Mouse (Mus musculus): Measurements from ENCODE around the gene Mylpf. TPM values are rescaled to one million over a fixed set of nuclear protein-coding genes. Genes with fewer than 3 reads are reported as not detected.

Mylpf gene
- total RNA-seq (2023), result not detected

GRCm38 (mm10) chr7:127208553-127209438 is at the start of gene Mylpf:
Gene Mylpf, plus strand, starts transcription at chr7:127208890.

GRCm38 (mm10) chr7:127195544-127196295 is 13.0 kb upstream of the Mylpf start, which contains the start of gene Cd2bp2:
Gene Cd2bp2, minus strand, starts transcription at chr7:127196050.

GRCm38 (mm10) chr7:127208295-127208552 is 466 bp upstream of the Mylpf start, which contains the start of gene Tbc1d10b:
Gene Tbc1d10b, minus strand, starts transcription at chr7:127208468.

GRCm38 (mm10) chr7:127232622-127233367 is 24.1 kb downstream of the Mylpf start, which contains the start of the genes Zfp553 and Sept1:
Gene Zfp553, plus strand, starts transcription at chr7:127233061.
Gene Sept1, minus strand, starts transcription at chr7:127233130.

GRCm38 (mm10) chr7:127243870-127244657 is 35.4 kb downstream of the Mylpf start, which contains the start of gene Zfp771:
Gene Zfp771, plus strand, starts transcription at chr7:127244274.

GRCm38 (mm10) chr7:127260309-127261111 is 51.8 kb downstream of the Mylpf start, which contains the start of gene Dctpp1:
Gene Dctpp1, minus strand, starts transcription at chr7:127260709.

Other genes starting within 250 kb of the Mylpf start
- 10 to 100 TPM; 84.1 to 92.1 TPM for gene Cdipt, start 233.0 kb upstream of the Mylpf start, total RNA-seq (2023)
- 1 to 10 TPM; 3.5 to 3.7 TPM for gene Cdiptos, start 232.8 kb upstream of the Mylpf start, total RNA-seq (2023)
- gene Mvp, start 194.3 kb upstream of the Mylpf start, total RNA-seq (2023), result 100 to 1,000 TPM; 116 to 123 TPM
- 1 to 10 TPM in 1 of 2 experiments, not detected in 1; 9.0 TPM for gene Pagr1b, start 192.4 kb upstream of the Mylpf start, total RNA-seq (2023)
- 10 to 100 TPM in 1 of 2 experiments, 1 to 10 TPM in 1; 2.2 to 14.5 TPM for gene Pagr1a, start 191.5 kb upstream of the Mylpf start, total RNA-seq (2023)
- 10 to 100 TPM; 29.0 to 34.8 TPM for gene Gm42742, start 187.8 kb upstream of the Mylpf start, total RNA-seq (2023)
- gene Prrt2, start 187.7 kb upstream of the Mylpf start, total RNA-seq (2023), result 1 to 10 TPM; 1.3 TPM
- 100 to 1,000 TPM; 166 to 172 TPM for gene Maz, start 181.9 kb upstream of the Mylpf start, total RNA-seq (2023)
- 1 to 10 TPM; 1.7 to 2.3 TPM for gene Kif22, start 166.4 kb upstream of the Mylpf start, total RNA-seq (2023)
- gene Zg16, start 121.6 kb upstream of the Mylpf start, total RNA-seq (2023), result under 1 TPM in 1 of 2 experiments, not detected in 1; 0.85 TPM
- gene AI467606, start 117.5 kb upstream of the Mylpf start, total RNA-seq (2023), result 10 to 100 TPM; 64.8 to 66.9 TPM
- gene Qprt, start 86.7 kb upstream of the Mylpf start, total RNA-seq (2023), result 10 to 100 TPM; 10.5 to 12.1 TPM
- gene Spn, start 71.1 kb upstream of the Mylpf start, total RNA-seq (2023), result 100 to 1,000 TPM; 289 to 346 TPM
- 10 to 100 TPM; 52.2 to 60.9 TPM for gene Cd2bp2, start 12.8 kb upstream of the Mylpf start, total RNA-seq (2023)
- 100 to 1,000 TPM in 1 of 2 experiments, 10 to 100 TPM in 1; 94.8 to 106 TPM for gene Tbc1d10b, start 422 bp upstream of the Mylpf start, total RNA-seq (2023)
- gene Zfp553, start 24.2 kb downstream of the Mylpf start, total RNA-seq (2023), result 1 to 10 TPM; 4.5 TPM
- 1 to 10 TPM; 5.4 to 5.5 TPM for gene Sept1, start 24.2 kb downstream of the Mylpf start, total RNA-seq (2023)
- 1 to 10 TPM; 7.0 to 8.8 TPM for gene Zfp771, start 35.4 kb downstream of the Mylpf start, total RNA-seq (2023)
- gene Dctpp1, start 51.8 kb downstream of the Mylpf start, total RNA-seq (2023), result 10 to 100 TPM; 15.2 to 17.6 TPM
- gene Sephs2, start 65.2 kb downstream of the Mylpf start, total RNA-seq (2023), result 10 to 100 TPM; 66.0 to 73.4 TPM
- 100 to 1,000 TPM; 900 to 916 TPM for gene Itgal, start 87.4 kb downstream of the Mylpf start, total RNA-seq (2023)
- 1 to 10 TPM; 6.1 to 7.0 TPM for gene Zfp768, start 136.7 kb downstream of the Mylpf start, total RNA-seq (2023)
- 1 to 10 TPM; 8.8 to 9.0 TPM for gene Zfp747, start 167.2 kb downstream of the Mylpf start, total RNA-seq (2023)
- 1 to 10 TPM; 2.4 TPM for gene 9130019O22Rik, start 178.3 kb downstream of the Mylpf start, total RNA-seq (2023)
- 1 to 10 TPM; 1.7 to 2.9 TPM for gene E430018J23Rik, start 184.7 kb downstream of the Mylpf start, total RNA-seq (2023)
- 1 to 10 TPM; 5.4 to 6.3 TPM for gene Zfp764, start 197.9 kb downstream of the Mylpf start, total RNA-seq (2023)
- gene Zfp688, start 213.2 kb downstream of the Mylpf start, total RNA-seq (2023), result 10 to 100 TPM in 1 of 2 experiments, 1 to 10 TPM in 1; 7.4 to 15.1 TPM
- 1 to 10 TPM; 2.3 to 3.3 TPM for gene Zfp689, start 240.3 kb downstream of the Mylpf start, total RNA-seq (2023)